Mouse (Mus musculus) C2C12 (cell line): ENCODE data around the gene Skap1.

ENCODE experiments used
- CEBPB ChIP-seq: IDR thresholded peaks from one replicate; pipeline ENCODE4 v1.6.1; 2011; ENCODE audit warnings: low read depth, mild to moderate bottlenecking, control low read depth, moderate library complexity
- CTCF ChIP-seq: IDR thresholded peaks from one replicate; pipeline ENCODE4 v1.5.1; 2011; ENCODE audit not compliant: control insufficient read depth, insufficient read depth, insufficient read length
- FOSL1 ChIP-seq: IDR thresholded peaks from one replicate; pipeline ENCODE4 v1.8.0; 2011; ENCODE audit warnings: mild to moderate bottlenecking, low read length; ENCODE audit not compliant: poor library complexity, insufficient read depth, severe bottlenecking
- MYOG ChIP-seq: IDR thresholded peaks from one replicate; pipeline ENCODE4 v1.6.1; 2011; ENCODE audit not compliant: control insufficient read depth, insufficient read length; ENCODE audit errors: extremely low read depth
- USF1 ChIP-seq: IDR thresholded peaks from one replicate; pipeline ENCODE4 v1.6.1; 2011; ENCODE audit warnings: low read depth, mild to moderate bottlenecking, control low read depth, moderate library complexity

- TF ChIP-seq CTCF (no peak), USF1 (no peak), CEBPB (no peak), MYOG (no peak), FOSL1 (no peak)
Measured at GRCm38 (mm10) chr11:96730327-96730726, 265.9 kb downstream of the Skap1 start.
